Mouse (Mus musculus) layer of hippocampus, adult 2 months (tissue): Measurements from ENCODE around the gene Olfr1095. TPM values are rescaled to one million over a fixed set of nuclear protein-coding genes. Genes with fewer than 3 reads are reported as not detected.

Experiments
- DNase-seq, 2 experiments: peaks; one replicate each; pipeline ENCODE4 v3.0.0; 2022; ENCODE audit warnings: low spot score in 2 of 2
- H3K27ac ChIP-seq: fragments of 200-600 bp; 2 replicates; pipeline ENCODE4 v1.8.1; 2022
- H3K4me3 ChIP-seq: fragments of 200-600 bp; 2 replicates; pipeline ENCODE4 v1.8.1; 2022; ENCODE audit warnings: mild to moderate bottlenecking
- CTCF ChIP-seq: fragments of 200-600 bp; conservative IDR thresholded peaks from 2 replicates; pipeline ENCODE4 v1.8.1; 2022; ENCODE audit warnings: antibody characterized with exemption, mild to moderate bottlenecking, moderate library complexity
- long read RNA-seq, 2 experiments: library from polyadenylated mRNA; stranded (forward); transcript quantifications; one replicate each; pipeline ENCODE4 v2.0.0; 2021; ENCODE audit warnings: borderline mapping rate in 2 of 2
- total RNA-seq, 2 experiments: library from RNA; stranded (reverse); gene quantifications; 2 replicates each; pipeline ENCODE4 v1.2.3; 2021

The Olfr1095 gene
- total RNA-seq, result not detected
- long read RNA-seq, experiment 1, result 0 reads
- long read RNA-seq, experiment 2, result 0 reads

DNA sequence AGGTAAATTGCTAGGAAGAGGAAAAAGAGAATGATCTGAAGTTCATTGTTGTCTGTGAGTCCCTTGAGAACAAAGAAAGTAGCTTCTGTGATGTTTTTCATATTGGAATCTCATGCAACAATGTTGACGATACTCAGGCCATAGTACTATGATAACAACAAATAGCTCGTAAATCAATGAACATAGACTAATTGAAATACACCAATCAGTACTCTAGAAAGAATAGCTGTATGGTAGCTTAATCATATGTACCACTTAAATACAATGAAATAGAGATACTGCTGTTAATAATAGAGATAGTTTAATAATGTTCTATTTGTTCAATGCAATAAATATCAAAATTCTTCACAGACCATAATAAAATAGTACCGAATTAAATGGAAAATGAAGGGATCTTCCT is at the start of gene Olfr1095:
Gene Olfr1095, minus strand, starts transcription at position 101 of the 400 bp plus-strand sequence.
- Histone ChIP-seq H3K4me3 (no peak within 1 kb of the TSS), H3K27ac (no peak within 1 kb of the TSS)
- no peak for DNase-seq
- no peak for TF ChIP-seq CTCF

- H3K27ac ChIP-seq, result no peak within 1 kb of the TSS
- no peak for DNase-seq
- no peak within 1 kb of the TSS for H3K4me3 ChIP-seq
- no peak for TF ChIP-seq CTCF
Measured at GRCm38 (mm10) chr2:86892116-86892515, 40.6 kb upstream of the Olfr1095 start, which contains the start of gene Olfr1097. Gene Olfr1097, minus strand, starts transcription at chr2:86892216.

GRCm38 (mm10) chr2:86874702-86875101 is 23.2 kb upstream of the Olfr1095 start, which contains the start of gene Gm13723:
Gene Gm13723, minus strand, starts transcription at chr2:86874802.
- H3K27ac ChIP-seq, result no peak within 1 kb of the TSS
- no peak for DNase-seq
- no peak for TF ChIP-seq CTCF
- H3K4me3 ChIP-seq, result no peak within 1 kb of the TSS

DNA sequence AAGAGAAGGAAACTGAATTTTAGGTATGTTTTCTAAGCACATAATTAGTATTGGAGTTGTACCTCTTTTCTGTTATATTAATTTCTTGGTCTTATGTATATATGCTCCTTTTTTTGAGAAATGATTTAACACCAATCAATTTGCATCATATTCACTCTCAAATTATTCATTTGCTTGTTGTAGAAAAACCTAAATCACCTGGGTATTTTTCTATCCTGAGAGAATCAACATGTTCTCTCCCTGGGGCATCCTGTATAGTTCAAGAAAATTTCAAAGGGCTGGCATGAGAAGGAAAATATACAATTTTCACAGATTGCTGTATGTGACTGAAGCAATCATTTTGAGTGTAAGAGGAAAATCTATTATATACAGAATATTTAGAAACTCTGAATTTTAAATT is 27.1 kb downstream of the Olfr1095 start, which contains the start of gene Olfr1094:
Gene Olfr1094, plus strand, starts transcription at position 301 of the 400 bp plus-strand sequence.
- TF ChIP-seq CTCF, result no peak
- DNase-seq, result no peak
- Histone ChIP-seq H3K4me3 (no peak within 1 kb of the TSS), H3K27ac (no peak within 1 kb of the TSS)

- no peak for TF ChIP-seq CTCF
- no peak for DNase-seq
- H3K4me3 ChIP-seq, result no peak within 1 kb of the TSS
- H3K27ac ChIP-seq, result no peak within 1 kb of the TSS
Measured at GRCm38 (mm10) chr2:86809918-86810317, 41.6 kb downstream of the Olfr1095 start, which contains the start of gene Olfr141. Gene Olfr141, minus strand, starts transcription at chr2:86810018.

Other genes starting within 250 kb of the Olfr1095 start
- gene Olfr1084, start 212.0 kb downstream of the Olfr1095 start, total RNA-seq, result not detected
- gene Olfr1085, start 189.7 kb downstream of the Olfr1095 start, total RNA-seq, result not detected
- not detected for gene Olfr1086, start 171.6 kb downstream of the Olfr1095 start, total RNA-seq
- not detected for gene Olfr1087, start 153.3 kb downstream of the Olfr1095 start, total RNA-seq
- gene Olfr1089, start 118.0 kb downstream of the Olfr1095 start, total RNA-seq, result not detected
- not detected for gene Olfr1090, start 92.7 kb downstream of the Olfr1095 start, total RNA-seq
- gene Olfr1093, start 69.2 kb downstream of the Olfr1095 start, total RNA-seq, result not detected
- gene Olfr141, start 41.7 kb downstream of the Olfr1095 start, total RNA-seq, result not detected
- not detected for gene Olfr1094, start 27.0 kb downstream of the Olfr1095 start, total RNA-seq
- gene Gm13723, start 23.1 kb upstream of the Olfr1095 start, total RNA-seq, result not detected
- not detected for gene Olfr1097, start 40.5 kb upstream of the Olfr1095 start, total RNA-seq
- gene Olfr1098, start 72.8 kb upstream of the Olfr1095 start, total RNA-seq, result not detected
- gene Olfr1099, start 109.0 kb upstream of the Olfr1095 start, total RNA-seq, result not detected
- not detected for gene Olfr1100, start 128.3 kb upstream of the Olfr1095 start, total RNA-seq
- gene Olfr1101, start 139.5 kb upstream of the Olfr1095 start, total RNA-seq, result not detected
- not detected for gene Olfr1102, start 146.7 kb upstream of the Olfr1095 start, total RNA-seq
- gene Olfr1104, start 175.4 kb upstream of the Olfr1095 start, total RNA-seq, result not detected
- gene Olfr1105, start 184.8 kb upstream of the Olfr1095 start, total RNA-seq, result not detected
- not detected for gene Olfr1106, start 200.6 kb upstream of the Olfr1095 start, total RNA-seq
- not detected for gene Olfr1107, start 224.1 kb upstream of the Olfr1095 start, total RNA-seq
- gene Olfr1109, start 244.3 kb upstream of the Olfr1095 start, total RNA-seq, result not detected